Mouse (Mus musculus) ES-Bruce4 (cell line): Measurements from ENCODE around the gene Btnl2.

Experiments used
- CTCF ChIP-seq: IDR thresholded peaks from one replicate; pipeline ENCODE4 v1.8.1; 2011; ENCODE audit warnings: low read depth, low read length
- EP300 ChIP-seq: IDR thresholded peaks from 2 replicates; pipeline ENCODE4 v1.6.1; 2011; ENCODE audit warnings: low read depth, low read length; ENCODE audit not compliant: insufficient read depth
- POLR2A ChIP-seq: IDR thresholded peaks from one replicate; pipeline ENCODE4 v1.8.1; 2011; ENCODE audit warnings: low read length; ENCODE audit not compliant: insufficient read depth

DNA sequence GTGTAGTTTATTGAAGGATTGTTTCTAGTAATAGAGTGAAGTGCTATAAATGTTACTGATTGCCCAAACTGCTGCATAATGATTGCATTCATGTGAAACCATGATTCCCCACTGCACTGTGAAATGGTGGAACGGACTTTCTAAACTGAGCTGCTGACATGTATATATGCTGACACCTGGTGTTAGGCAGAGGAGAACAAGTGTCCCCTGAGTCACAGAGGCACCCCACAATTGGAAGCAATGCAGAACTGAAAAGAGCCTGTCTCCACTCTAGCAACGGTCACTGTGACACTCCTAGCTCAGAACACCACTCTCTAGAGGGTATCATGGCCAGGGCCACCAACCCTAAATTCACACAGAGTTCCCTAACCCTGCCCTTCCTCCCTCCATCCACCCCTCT lies 24.1 kb downstream of the Btnl2 start:
- TF ChIP-seq CTCF: no peak
- no peak for TF ChIP-seq EP300
- no peak for TF ChIP-seq POLR2A
